Mouse (Mus musculus): Measurements from ENCODE around the gene Ccdc188. TPM values are rescaled to one million over a fixed set of nuclear protein-coding genes. Genes with fewer than 3 reads are reported as not detected.
A peak's percentile ranks its signal among the peaks of the same experiment; 100 is the strongest.

The Ccdc188 gene
- not detected in 2 replicates for polyA plus RNA-seq (2012; rRNA removed)

GRCm38 (mm10) chr16:18217579-18217978 lies at the start of gene Ccdc188:
Gene Ccdc188 (plus strand): TSS chr16:18217879.
- TF ChIP-seq POLR2A (IDR thresholded peaks at IDR 0.05; ENCODE audit: extremely low read depth, insufficient read depth, low read length) (no peak), CTCF (IDR thresholded peaks at IDR 0.05; ENCODE audit: extremely low read depth, insufficient read depth, low read length) (no peak)
- Histone ChIP-seq H3K4me1 (ENCODE audit: control insufficient read depth, insufficient read depth, low read length) (peaks cover 5% of the 10 kb centered on the region), H3K27ac (ENCODE audit: insufficient read depth, low read length) (no peak within 1 kb of the TSS), H3K4me3 (ENCODE audit: insufficient read depth, low read length) (no peak within 1 kb of the TSS)

- Histone ChIP-seq H3K4me3 (ENCODE audit: insufficient read depth, low read length) (no peak overlapping the region), H3K27ac (ENCODE audit: insufficient read depth, low read length) (no peak overlapping the region), H3K4me1 (ENCODE audit: control insufficient read depth, insufficient read depth, low read length) (peaks cover 5% of the 10 kb centered on the region)
- no peak for TF ChIP-seq POLR2A (IDR thresholded peaks at IDR 0.05; ENCODE audit: extremely low read depth, insufficient read depth, low read length)
- no peak for TF ChIP-seq CTCF (IDR thresholded peaks at IDR 0.05; ENCODE audit: extremely low read depth, insufficient read depth, low read length)
These were observed 48.5 kb upstream of the Ccdc188 start for GRCm38 (mm10) chr16:18169156-18169555.

- Histone ChIP-seq H3K27ac (ENCODE audit: insufficient read depth, low read length) (no peak overlapping the region), H3K4me1 (ENCODE audit: control insufficient read depth, insufficient read depth, low read length) (peaks cover 9% of the 10 kb centered on the region), H3K4me3 (ENCODE audit: insufficient read depth, low read length) (no peak overlapping the region)
- no peak for TF ChIP-seq POLR2A (IDR thresholded peaks at IDR 0.05; ENCODE audit: extremely low read depth, insufficient read depth, low read length)
- no peak for TF ChIP-seq CTCF (IDR thresholded peaks at IDR 0.05; ENCODE audit: extremely low read depth, insufficient read depth, low read length)
These were observed 47.9 kb upstream of the Ccdc188 start for GRCm38 (mm10) chr16:18169776-18170175.

- H3K27ac ChIP-seq (ENCODE audit: insufficient read depth, low read length), result peak overlapping the region; percentile 55
- H3K4me3 ChIP-seq (ENCODE audit: insufficient read depth, low read length), result no peak overlapping the region
- TF ChIP-seq POLR2A (IDR thresholded peaks at IDR 0.05; ENCODE audit: extremely low read depth, insufficient read depth, low read length), result no peak
- TF ChIP-seq CTCF (IDR thresholded peaks at IDR 0.05; ENCODE audit: extremely low read depth, insufficient read depth, low read length), result peak; percentile 88
- H3K4me1 ChIP-seq (ENCODE audit: control insufficient read depth, insufficient read depth, low read length), result peaks cover 13% of the 10 kb centered on the region
These were observed 45.3 kb upstream of the Ccdc188 start for GRCm38 (mm10) chr16:18172266-18172855.

GRCm38 (mm10) chr16:18173231-18173630 lies 44.4 kb upstream of the Ccdc188 start:
- TF ChIP-seq CTCF (IDR thresholded peaks at IDR 0.05; ENCODE audit: extremely low read depth, insufficient read depth, low read length) (no peak), POLR2A (IDR thresholded peaks at IDR 0.05; ENCODE audit: extremely low read depth, insufficient read depth, low read length) (no peak)
- Histone ChIP-seq H3K4me1 (ENCODE audit: control insufficient read depth, insufficient read depth, low read length) (peaks cover 13% of the 10 kb centered on the region), H3K27ac (ENCODE audit: insufficient read depth, low read length) (peak overlapping the region; percentile 55; the same call in 1 of the 2 replicates)

GRCm38 (mm10) chr16:18173788-18174187 lies 43.9 kb upstream of the Ccdc188 start:
- no peak overlapping the region for H3K4me3 ChIP-seq (ENCODE audit: insufficient read depth, low read length)
- peaks cover 13% of the 10 kb centered on the region for H3K4me1 ChIP-seq (ENCODE audit: control insufficient read depth, insufficient read depth, low read length)
- H3K27ac ChIP-seq (ENCODE audit: insufficient read depth, low read length), result peak overlapping the region; percentile 6; the same call in 1 of the 2 replicates
- TF ChIP-seq POLR2A (IDR thresholded peaks at IDR 0.05; ENCODE audit: extremely low read depth, insufficient read depth, low read length) (0 out of 2 replicates have a peak, but pooled peaks have one; percentile 23), CTCF (IDR thresholded peaks at IDR 0.05; ENCODE audit: extremely low read depth, insufficient read depth, low read length) (no peak)

More at GRCm38 (mm10) chr16:18173231-18173630, 44.4 kb upstream of the Ccdc188 start:
- H3K4me3 ChIP-seq (ENCODE audit: insufficient read depth, low read length), result no peak overlapping the region

GRCm38 (mm10) chr16:18175817-18176541 lies 41.7 kb upstream of the Ccdc188 start:
- Histone ChIP-seq H3K4me1 (ENCODE audit: control insufficient read depth, insufficient read depth, low read length) (peaks cover 13% of the 10 kb centered on the region), H3K27ac (ENCODE audit: insufficient read depth, low read length) (no peak overlapping the region), H3K4me3 (ENCODE audit: insufficient read depth, low read length) (no peak overlapping the region)
- TF ChIP-seq CTCF (IDR thresholded peaks at IDR 0.05; ENCODE audit: extremely low read depth, insufficient read depth, low read length) (no peak), POLR2A (IDR thresholded peaks at IDR 0.05; ENCODE audit: extremely low read depth, insufficient read depth, low read length) (no peak)

GRCm38 (mm10) chr16:18176758-18177157 lies 40.9 kb upstream of the Ccdc188 start:
- Histone ChIP-seq H3K4me1 (ENCODE audit: control insufficient read depth, insufficient read depth, low read length) (peaks cover 13% of the 10 kb centered on the region), H3K27ac (ENCODE audit: insufficient read depth, low read length) (no peak overlapping the region), H3K4me3 (ENCODE audit: insufficient read depth, low read length) (no peak overlapping the region)
- TF ChIP-seq CTCF (IDR thresholded peaks at IDR 0.05; ENCODE audit: extremely low read depth, insufficient read depth, low read length), result no peak
- no peak for TF ChIP-seq POLR2A (IDR thresholded peaks at IDR 0.05; ENCODE audit: extremely low read depth, insufficient read depth, low read length)

GRCm38 (mm10) chr16:18179591-18179990 lies 38.1 kb upstream of the Ccdc188 start:
- Histone ChIP-seq H3K4me3 (ENCODE audit: insufficient read depth, low read length) (no peak overlapping the region), H3K4me1 (ENCODE audit: control insufficient read depth, insufficient read depth, low read length) (peaks cover 7% of the 10 kb centered on the region), H3K27ac (ENCODE audit: insufficient read depth, low read length) (no peak overlapping the region)
- TF ChIP-seq CTCF (IDR thresholded peaks at IDR 0.05; ENCODE audit: extremely low read depth, insufficient read depth, low read length), result no peak
- no peak for TF ChIP-seq POLR2A (IDR thresholded peaks at IDR 0.05; ENCODE audit: extremely low read depth, insufficient read depth, low read length)

- TF ChIP-seq CTCF (IDR thresholded peaks at IDR 0.05; ENCODE audit: extremely low read depth, insufficient read depth, low read length), result no peak
- TF ChIP-seq POLR2A (IDR thresholded peaks at IDR 0.05; ENCODE audit: extremely low read depth, insufficient read depth, low read length), result no peak
- H3K27ac ChIP-seq (ENCODE audit: insufficient read depth, low read length), result no peak overlapping the region
- H3K4me1 ChIP-seq (ENCODE audit: control insufficient read depth, insufficient read depth, low read length), result no peaks in the 10 kb centered on the region; the same call in 1 of the 2 replicates
- H3K4me3 ChIP-seq (ENCODE audit: insufficient read depth, low read length), result no peak overlapping the region
These were observed 36.3 kb upstream of the Ccdc188 start for GRCm38 (mm10) chr16:18181398-18181797.

Measured in cortical plate, adult 2 months (tissue).